Mouse (Mus musculus): ENCODE measurements around the gene Ina.
"Not testable (repeated sequence)": the region's sequence is repeated elsewhere in the genome, so short reads cannot be mapped to it uniquely, and the experiment has no call there.

The Ina gene

DNA sequence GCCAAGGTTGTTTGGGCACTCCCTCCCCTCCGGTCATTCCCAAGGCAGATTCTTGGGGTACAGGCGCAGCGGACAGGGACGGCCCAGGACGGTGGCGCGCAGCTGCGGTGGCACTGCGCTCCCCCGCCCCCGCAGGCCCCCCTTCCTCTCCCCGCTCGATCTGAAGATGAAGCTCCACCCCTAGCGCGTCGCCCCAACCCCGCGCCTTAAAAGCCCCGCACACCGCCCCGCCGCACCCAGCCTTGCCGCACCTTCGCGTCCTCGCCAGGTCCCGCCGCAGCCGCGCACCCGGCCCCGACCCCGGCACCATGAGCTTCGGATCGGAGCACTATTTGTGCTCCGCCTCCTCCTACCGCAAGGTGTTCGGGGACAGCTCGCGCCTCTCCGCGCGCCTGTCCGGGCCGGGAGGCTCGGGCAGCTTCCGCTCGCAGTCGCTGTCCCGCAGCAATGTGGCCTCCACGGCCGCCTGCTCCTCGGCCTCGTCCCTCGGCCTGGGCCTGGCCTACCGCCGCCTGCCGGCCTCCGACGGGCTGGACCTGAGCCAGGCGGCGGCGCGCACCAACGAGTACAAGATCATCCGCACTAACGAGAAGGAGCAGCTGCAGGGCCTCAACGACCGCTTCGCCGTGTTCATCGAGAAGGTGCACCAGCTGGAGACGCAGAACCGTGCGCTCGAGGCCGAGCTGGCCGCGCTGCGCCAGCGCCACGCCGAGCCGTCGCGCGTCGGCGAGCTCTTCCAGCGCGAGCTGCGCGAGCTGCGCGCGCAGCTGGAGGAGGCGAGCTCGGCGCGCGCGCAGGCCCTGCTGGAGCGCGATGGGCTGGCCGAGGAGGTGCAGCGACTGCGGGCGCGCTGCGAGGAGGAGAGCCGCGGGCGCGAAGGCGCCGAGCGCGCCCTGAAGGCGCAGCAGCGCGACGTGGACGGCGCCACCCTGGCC, at the start of gene Ina, which contains the start of gene Nt5c2:
Ina (plus strand) TSS at position 252 of the 935 bp plus-strand sequence.
Nt5c2 (minus strand) TSS at position 707 of the 935 bp plus-strand sequence.
- peak; percentile 77 for DNase-seq (ENCODE audit: low read depth, low spot score)

DNA sequence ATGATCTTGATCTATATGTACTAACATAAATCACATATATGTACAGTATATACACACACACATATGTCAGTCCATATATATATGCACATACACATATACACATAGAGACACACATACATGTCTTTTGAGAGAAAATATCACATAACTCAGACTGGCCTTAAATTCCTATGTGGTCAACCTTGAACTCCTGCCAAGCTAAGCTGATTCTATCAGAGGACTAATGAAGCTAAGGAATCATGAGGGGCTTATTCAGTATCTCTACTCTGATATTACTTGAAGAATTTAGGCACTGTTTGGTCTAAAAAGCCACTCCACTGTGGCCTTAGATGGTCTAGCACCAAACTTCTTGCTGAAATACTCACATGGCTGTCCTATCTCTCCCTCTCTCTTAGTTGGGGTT, 49.0 kb upstream of the Ina start:
- DNase-seq (ENCODE audit: low read depth, low spot score) = no peak

GRCm38 (mm10) chr19:46966330-46966729, 48.2 kb upstream of the Ina start:
- DNase-seq (ENCODE audit: low read depth, low spot score) = no peak

- no peak for DNase-seq (ENCODE audit: low read depth, low spot score)
Measured at GRCm38 (mm10) chr19:46967861-46968260, 46.6 kb upstream of the Ina start.

- no peak for DNase-seq (ENCODE audit: low read depth, low spot score)
Measured at GRCm38 (mm10) chr19:46968833-46969232, 45.7 kb upstream of the Ina start.

- DNase-seq (ENCODE audit: low read depth, low spot score) = no peak
Measured at GRCm38 (mm10) chr19:46969286-46969985, 45.1 kb upstream of the Ina start.

GRCm38 (mm10) chr19:46970121-46970729, 44.3 kb upstream of the Ina start:
- no peak for DNase-seq (ENCODE audit: low read depth, low spot score)

DNA sequence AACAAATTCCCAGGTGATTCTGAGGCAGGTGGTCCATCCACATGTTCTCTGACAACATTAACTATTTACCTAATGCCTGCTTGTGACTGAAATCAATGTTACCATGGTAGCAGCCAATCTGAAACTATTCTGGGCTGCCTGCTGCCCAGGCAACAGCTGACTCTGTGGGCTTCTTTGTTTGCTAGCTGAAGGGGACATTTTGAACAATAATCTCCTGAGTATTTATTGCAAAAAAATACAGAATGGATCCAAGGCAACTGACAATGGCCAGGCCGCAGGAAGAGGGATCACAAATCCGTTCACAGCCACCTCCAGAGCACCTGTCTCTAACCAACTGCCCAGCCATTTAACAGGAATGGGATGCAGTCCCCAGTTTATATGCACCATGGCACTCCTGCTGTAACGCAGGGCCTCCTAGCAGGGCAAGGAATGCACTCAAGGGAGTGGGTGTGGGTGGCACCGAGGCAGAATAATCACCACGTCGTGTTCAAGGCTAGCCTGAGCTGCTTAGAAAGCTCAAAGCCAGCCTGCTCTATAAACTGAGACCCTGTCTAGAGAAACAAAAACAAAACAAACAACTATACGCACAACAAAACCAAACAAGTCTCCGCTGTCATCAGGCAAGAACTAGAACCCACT, 43.3 kb upstream of the Ina start:
- no peak for DNase-seq (ENCODE audit: low read depth, low spot score)

DNA sequence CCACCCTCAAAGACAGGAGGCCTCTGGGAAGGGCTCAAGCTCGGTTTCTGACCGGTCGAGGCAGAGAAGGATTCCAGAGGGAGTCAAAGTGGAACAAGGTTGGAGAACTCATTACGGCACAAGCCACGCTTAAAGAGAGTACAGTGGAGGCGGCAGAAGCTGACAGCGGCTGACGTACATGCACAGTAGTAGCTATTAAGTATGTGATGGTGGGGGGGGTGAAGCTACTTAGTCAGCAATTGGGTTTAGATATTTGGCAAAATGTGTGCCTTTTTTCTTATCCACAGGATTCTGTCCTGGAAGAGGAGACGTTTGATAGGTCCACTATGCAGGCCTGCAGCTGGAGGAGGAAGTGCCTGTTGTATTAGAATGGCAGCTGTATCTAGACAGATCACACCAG, 42.8 kb upstream of the Ina start:
- DNase-seq (ENCODE audit: low read depth, low spot score) = no peak

DNA sequence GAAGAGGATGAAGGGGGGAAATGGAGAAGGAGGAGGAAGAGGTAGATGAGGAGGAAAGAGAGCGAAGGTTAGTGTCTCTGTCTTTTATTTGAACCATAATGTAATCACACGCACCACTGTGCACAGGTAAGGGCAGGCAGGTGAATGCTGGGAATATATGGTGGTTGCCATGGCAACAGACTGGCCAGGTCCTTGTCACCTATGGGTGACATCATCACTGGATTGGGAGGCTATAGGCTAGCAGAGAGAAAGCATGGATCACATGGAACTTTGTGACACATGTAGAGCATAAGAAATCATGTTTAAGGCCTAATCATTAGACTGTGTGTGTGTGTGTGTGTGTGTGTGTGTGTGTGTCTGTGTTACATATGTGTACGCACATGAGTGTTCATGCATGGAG, 42.3 kb upstream of the Ina start:
- no peak for DNase-seq (ENCODE audit: low read depth, low spot score)

DNA sequence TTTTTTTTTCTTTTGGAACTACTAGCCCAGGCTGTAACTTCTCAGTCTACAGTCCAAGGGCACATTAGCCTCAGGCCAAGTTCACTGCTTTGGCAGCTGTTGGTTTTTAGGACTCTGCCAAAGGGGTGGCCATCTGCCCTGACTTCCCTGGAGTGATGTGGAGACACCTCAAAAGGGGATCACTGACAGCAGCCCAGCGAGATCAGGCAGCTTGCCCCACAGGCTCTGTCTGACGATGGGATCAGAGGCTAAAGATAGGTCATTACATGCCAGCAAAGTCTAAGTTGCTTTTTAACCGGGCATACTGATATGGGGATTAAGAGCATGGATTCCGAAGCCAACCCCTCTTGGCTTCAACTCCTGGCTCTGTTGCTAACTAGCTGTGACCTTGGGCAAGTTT, 38.9 kb upstream of the Ina start:
- DNase-seq (ENCODE audit: low read depth, low spot score) = no peak

DNA sequence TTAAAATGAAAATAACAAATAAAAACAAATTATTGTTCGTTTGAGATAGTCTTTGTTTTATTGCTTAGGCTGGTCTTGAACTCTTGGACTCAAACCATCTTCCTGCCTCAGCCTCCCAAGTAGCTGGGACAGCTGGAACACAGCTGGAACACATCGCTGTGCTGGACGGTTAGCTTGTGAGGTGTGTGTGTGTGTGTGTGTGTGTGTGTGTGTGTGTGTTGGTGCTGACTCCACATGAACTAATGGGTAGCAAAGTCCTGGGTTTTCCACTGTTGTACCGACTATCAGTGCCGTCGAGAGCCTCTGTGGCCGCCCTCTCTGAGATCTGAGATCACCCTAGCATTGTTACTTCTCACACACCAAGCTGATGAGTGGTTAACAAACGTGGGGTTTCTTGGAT, 38.5 kb upstream of the Ina start:
- DNase-seq (ENCODE audit: low read depth, low spot score) = no peak

DNA sequence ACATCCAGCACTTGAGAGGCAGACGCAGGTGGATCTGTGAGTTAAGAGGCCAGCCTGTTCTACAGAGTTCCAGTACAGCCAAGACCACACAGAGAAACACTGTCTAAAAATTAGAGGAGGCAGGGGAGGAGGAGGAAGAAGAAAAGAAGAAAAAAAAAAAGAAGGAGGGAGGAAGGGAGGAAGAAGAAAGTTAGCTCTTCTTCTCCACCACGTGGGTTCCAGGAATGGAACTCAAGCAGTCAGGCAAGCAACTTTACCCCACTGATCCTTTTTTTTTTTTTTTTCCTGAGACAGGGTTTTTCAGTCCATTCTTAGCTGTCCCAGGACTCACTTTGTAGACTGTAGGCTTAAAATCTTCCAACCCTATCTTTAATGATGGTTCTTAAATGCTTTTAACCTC, 37.8 kb upstream of the Ina start:
- DNase-seq (ENCODE audit: low read depth, low spot score) = no peak

- DNase-seq (ENCODE audit: low read depth, low spot score) = peak; percentile 11
Measured at GRCm38 (mm10) chr19:46977460-46977859, 37.0 kb upstream of the Ina start.

- DNase-seq (ENCODE audit: low read depth, low spot score) = not testable (repeated sequence)
Measured at GRCm38 (mm10) chr19:46978069-46978468, 36.4 kb upstream of the Ina start.

- DNase-seq (ENCODE audit: low read depth, low spot score) = no peak
Measured at GRCm38 (mm10) chr19:46978920-46979780, 35.3 kb upstream of the Ina start.

- DNase-seq (ENCODE audit: low read depth, low spot score) = no peak
Measured at GRCm38 (mm10) chr19:46979781-46980105, 34.8 kb upstream of the Ina start.

DNA sequence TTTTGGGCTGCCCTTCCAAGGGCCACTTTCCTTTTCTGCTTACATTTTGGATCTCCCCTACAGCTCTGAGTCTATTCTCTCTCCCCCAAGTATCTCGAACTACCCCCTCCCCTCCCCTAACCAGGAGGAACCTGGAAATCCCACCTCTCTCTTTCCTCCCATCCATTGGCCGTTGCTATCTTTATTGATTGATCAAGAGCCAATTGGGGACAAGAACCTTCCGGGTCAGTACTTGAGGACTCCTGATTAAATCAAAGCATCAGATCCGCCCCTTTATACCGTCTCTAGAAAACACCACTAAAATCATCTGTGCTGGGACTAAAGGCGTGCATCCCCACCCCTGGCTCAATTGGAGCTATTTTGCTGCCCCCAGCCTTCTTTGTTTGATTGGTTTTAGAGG, 33.0 kb upstream of the Ina start:
- no peak for DNase-seq (ENCODE audit: low read depth, low spot score)

DNA sequence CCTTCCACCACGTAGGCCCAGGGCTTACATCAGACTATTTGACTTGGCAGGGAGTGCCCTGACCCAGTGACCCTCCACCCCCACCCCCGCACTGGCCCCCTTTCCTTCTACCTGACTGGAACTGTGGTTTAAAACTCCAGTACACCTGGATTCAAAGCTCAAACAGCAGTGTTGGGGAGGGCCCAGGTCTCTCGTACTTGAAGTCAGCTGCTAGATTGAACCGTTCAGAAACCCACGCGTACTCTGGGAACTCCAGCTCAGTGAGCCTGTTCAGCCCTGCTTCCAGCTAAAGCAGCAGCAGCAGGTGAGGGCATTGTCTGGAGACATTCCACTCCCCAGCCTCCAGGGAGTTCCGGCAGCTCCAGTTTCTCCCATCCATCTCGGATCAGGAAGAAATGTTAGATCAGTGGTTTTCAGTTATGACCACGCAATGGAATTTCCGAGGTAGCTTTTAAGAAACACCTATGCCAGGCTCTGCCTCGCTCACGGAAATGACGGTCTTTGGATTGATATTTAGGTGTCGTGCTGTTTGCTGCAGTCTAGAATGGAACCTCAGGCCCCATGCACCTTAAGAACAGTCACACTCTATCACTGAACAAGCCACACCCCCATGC, 31.0 kb upstream of the Ina start:
- no peak for DNase-seq (ENCODE audit: low read depth, low spot score)

DNA sequence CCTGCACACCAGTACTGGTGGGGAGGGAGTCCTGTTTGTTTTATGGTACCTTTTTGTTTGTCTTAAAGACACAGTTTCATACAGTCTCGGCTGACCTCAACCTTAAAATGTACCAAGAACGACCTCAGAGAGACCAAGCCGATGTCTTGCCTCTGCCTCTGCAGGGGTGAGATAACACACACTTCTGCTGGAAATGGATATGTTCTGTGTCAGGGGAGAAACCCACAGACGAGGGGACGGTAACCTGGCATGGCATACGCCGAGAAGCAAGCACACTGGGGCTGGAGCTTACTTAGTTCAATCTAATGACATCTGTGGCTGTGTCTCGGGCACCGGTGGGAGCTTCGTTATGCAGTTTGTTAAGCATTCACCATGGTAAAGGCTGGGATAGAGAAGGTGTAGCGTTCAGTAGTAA, 30.5 kb upstream of the Ina start:
- DNase-seq (ENCODE audit: low read depth, low spot score) = no peak
